Mouse (Mus musculus) heart, postnatal 4 days (tissue): ENCODE results near the gene Ksr2. TPM values are rescaled to one million over a fixed set of nuclear protein-coding genes. Genes with fewer than 3 reads are reported as not detected.

Experiments
- DNase-seq: peaks from one replicate; pipeline ENCODE4 v3.0.0; 2021
- total RNA-seq, 2 experiments: library from RNA; stranded (reverse); gene quantifications; 2 replicates each; pipeline ENCODE4 v1.2.3; 2021

Ksr2 gene
- total RNA-seq, 2 experiments from 2014 or later = 0.09 to 0.10 TPM

GRCm38 (mm10) chr5:117696366-117696765 lies 282.6 kb downstream of the Ksr2 start:
- DNase-seq = no peak

- DNase-seq = no peak
Observed at GRCm38 (mm10) chr5:117697589-117697988, 283.8 kb downstream of the Ksr2 start.

- DNase-seq = no peak
Observed at GRCm38 (mm10) chr5:117704371-117704770, 290.6 kb downstream of the Ksr2 start.

DNA sequence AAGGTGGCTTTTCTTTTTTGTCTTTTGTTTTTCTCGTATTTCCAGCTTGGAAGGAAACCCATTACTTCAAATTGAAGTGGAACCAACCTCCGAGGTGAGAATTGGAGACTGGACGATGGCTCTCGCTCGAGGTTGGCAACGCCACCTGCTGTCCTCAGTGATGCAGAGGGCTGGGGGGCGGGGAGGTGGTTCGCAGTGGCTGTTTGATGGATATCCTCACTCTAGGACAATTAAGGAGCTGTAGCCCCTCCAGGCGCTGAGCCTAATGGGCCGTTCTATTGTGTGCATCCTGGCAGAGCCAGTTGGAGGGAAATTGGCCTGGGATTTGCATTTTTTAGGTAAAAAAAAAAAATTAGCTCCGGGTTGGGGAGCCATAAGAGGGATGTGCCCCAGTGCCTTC lies 292.8 kb downstream of the Ksr2 start:
- DNase-seq = no peak

- no peak for DNase-seq
Observed at GRCm38 (mm10) chr5:117709306-117709705, 295.5 kb downstream of the Ksr2 start.

DNA sequence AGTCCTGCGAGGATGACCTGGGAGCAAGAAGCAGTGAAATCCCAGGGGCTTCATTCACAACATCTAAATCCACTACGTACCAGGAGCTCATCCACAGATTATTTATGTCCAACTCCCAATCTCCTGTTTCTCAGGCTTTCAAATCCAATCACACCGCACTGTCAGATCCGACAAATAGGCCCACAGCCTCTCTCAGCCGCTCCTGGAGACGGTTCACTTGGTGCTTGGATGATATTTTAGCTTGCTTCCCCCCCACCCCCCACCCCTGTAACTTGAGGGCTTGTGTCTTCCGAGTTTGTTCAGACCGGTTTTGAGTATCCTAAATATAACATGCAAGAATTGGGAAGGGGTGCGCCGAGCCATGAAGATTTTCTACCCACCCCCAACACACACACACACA lies 297.8 kb downstream of the Ksr2 start:
- no peak for DNase-seq

GRCm38 (mm10) chr5:117712207-117712606 lies 298.4 kb downstream of the Ksr2 start:
- DNase-seq = peak; percentile 11

DNA sequence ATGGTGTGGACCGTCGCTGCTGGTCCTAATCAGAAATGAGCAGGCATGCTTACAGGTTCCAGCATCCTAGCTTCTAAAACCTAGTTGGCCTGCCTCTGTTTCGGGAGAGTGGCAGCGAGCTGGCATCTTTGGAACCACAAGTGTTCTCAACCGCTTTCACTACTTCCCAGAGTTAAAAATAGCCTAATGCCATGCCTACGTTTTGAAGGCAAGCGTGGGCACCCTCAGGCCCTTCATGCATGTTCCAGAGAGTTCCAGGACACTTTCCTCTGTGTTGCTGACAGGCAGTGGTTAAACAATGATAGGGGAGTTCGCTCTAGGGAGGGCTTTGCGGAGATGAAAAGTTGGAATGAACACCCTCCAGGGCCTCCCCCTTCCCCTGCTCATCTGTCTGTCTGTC lies 303.3 kb downstream of the Ksr2 start:
- DNase-seq = peak; percentile 10

DNA sequence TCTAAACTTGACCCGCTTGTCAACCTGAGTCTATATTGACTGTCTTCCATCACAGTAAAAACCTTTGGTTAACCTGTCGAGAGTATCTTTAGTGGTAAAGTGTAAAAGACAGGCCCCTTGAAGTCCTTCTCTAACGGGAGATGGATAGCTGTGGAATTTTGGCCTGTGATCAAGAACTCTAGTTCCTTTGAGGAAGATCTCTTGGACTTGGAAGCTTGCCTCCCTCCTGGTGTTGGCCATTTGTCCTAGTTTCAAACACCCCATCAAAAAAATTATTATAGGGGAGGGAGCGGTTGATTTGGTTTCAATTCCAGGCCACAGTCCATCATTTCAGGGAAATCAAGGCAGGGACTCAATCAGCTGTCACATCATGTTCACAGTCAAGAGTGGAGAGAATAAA lies 309.5 kb downstream of the Ksr2 start:
- no peak for DNase-seq

DNA sequence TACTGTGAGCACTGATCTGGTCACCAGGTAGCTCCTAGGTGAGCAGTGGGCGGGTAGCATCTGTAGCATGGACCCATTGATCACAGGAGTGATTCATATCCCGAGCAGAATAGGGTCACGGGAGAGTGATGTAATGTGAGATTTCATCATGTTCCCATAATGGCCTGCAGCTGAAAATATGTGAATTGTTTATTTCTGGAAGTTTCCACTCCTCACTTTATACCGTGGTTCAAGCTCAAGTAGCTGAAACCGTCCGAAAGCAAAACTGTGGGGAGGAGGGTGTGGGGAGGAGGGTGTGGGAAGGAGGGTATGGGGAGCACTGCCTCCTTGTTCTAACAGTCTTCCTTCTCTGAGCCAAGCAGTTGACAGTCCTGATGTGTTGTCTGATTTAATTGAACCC lies 312.7 kb downstream of the Ksr2 start:
- no peak for DNase-seq

GRCm38 (mm10) chr5:117727138-117727537 lies 313.3 kb downstream of the Ksr2 start:
- no peak for DNase-seq

DNA sequence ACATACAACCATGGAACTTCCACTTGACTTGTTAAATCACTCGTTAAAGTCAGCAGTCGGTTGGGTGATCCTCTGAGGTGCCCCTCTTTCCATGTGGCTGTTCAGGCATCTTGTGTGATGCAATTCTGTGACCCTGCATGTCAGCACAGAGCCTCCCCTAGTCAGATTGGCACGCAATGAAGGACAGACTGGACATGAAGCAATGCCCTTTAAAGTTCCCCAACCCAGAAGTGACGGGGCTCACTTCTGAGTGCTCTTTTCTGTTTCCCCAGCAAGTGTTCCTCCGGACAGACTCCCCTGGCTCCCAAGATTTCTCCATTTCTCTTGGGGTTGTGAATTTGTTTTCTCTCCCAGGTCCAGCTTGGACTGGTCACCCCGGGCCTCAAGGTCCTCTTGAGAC lies 317.5 kb downstream of the Ksr2 start:
- no peak for DNase-seq

GRCm38 (mm10) chr5:117744654-117745178 lies 330.9 kb downstream of the Ksr2 start:
- no peak for DNase-seq

DNA sequence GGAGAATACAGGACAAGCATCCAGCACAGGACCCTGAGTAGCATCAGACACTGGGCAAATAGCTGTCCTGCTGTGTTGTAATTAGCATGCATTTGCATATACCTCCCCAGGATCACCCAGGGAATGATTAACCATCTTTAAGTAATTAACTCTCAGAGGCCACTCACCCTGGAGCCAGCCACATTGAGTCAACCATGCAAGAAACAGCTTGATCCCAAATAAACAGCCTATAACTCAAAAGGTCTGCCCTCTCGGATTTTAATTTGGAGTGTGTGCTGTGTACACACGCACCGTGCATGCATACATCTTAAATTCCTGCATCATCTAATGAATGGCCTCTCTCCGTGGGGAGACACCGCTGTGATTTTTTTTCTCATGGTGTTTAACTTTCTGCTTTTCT lies 335.6 kb downstream of the Ksr2 start:
- no peak for DNase-seq

- DNase-seq = no peak
Observed at GRCm38 (mm10) chr5:117757696-117758482, 344.1 kb downstream of the Ksr2 start.

- DNase-seq = no peak
Observed at GRCm38 (mm10) chr5:117761181-117761832, 347.5 kb downstream of the Ksr2 start.

DNA sequence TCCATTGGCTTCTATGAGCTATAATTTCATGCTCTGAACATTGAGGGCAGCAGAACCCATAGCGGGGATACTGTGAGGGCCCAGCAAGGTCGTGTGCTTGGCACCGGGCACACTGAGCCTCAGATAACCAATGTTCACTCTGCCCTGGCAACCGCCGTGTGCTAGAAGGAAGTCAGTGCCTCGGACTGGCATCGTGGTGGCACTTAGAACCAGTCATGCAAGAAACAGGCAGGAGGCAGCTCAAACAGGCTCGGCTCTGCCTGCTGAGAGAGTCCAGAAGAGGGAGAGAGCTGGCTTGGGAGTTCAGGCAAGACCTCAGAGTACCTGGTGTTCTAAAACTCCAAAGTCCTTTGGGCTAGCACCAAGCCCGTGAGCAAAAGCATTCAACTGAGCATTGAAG lies 350.7 kb downstream of the Ksr2 start:
- DNase-seq = no peak

- DNase-seq = peak; percentile 24
Observed at GRCm38 (mm10) chr5:117779175-117779574, 365.4 kb downstream of the Ksr2 start.

DNA sequence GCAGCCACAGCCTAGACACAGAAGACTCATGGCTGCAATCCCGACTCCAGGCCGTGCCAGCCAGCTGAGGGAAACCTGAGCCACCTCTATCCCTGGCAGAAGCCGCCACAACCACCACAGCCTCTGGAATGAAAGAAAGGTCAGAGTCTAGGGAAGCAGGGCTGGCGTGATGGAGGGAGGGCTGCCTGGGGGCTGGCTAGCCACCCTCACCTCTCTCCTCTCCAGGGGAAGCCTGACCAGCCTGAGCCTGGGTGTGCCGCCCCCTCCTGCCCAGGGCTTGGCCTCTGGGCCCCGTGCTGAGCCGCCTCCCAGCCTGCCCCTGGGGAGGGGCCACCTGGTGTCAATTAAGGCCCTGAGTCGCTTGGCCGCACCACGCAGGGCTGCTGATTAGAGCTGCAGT lies 366.9 kb downstream of the Ksr2 start, which contains the start of gene Nos1:
Gene Nos1 (plus strand): TSS at position 352 of the 400 bp plus-strand sequence.
- DNase-seq = no peak

- DNase-seq = no peak
Observed at GRCm38 (mm10) chr5:117781178-117781577, 367.4 kb downstream of the Ksr2 start.

- no peak for DNase-seq
Observed at GRCm38 (mm10) chr5:117790071-117790470, 376.3 kb downstream of the Ksr2 start.

DNA sequence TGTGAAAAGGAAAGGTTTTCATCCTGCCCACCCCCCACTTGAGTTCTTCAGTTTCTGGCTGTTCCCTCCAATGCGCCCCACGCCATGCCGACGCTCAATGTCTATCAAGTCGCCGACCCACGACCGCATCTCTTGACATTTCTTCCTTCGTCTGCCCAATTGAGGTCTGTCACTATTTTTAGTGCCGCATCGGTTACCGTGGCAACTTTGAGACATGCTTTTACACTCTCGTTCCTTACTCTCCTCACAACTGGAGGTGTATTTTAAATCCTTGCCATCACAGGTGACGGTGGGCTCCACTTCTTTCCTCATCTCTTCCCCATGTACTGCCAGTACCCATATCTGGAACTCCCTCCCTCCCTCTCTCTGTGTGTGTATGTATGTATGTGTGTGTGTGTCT lies 378.1 kb downstream of the Ksr2 start:
- DNase-seq = no peak

- no peak for DNase-seq
Observed at GRCm38 (mm10) chr5:117800849-117801248, 387.0 kb downstream of the Ksr2 start.

DNA sequence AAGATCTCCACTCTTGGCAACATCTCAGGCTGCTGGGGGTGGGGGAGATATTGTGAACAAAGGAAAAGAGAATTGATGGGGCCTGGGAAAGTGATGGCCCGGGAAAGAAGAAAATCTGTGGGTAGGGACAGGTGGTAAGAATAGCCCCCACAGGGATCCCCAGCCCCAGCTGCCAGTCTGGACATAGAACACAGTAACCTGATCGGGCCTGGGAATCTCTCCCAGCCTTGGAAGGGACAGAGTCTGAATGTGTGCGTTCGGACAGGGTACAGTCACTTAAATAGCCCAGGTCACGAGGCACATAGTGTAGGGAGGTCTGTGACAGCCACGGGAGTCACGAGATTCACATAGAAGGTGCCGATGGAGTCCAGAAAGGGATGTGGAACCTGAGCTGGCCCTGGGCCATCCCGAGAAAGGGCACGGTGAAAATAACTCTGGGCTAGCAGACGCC lies 388.3 kb downstream of the Ksr2 start:
- peak; percentile 20 for DNase-seq
